Mouse (Mus musculus) liver, embryonic 13.5 days (tissue): ENCODE data around the gene Fkbp15. TPM values are rescaled to one million over a fixed set of nuclear protein-coding genes. Genes with fewer than 3 reads are reported as not detected.

Experiments used
- ATAC-seq: fragments of 200-750 bp; cut with Nextera tagmentation; 2 replicates; pipeline ENCODE4 v1.8.0; 2017; ENCODE audit warnings: low read depth, mild to moderate bottlenecking, moderate number of reproducible peaks, moderate library complexity
- DNase-seq: peaks from one replicate; pipeline ENCODE4 v3.0.0; 2022
- H3K27ac ChIP-seq: fragments of 300-500 bp; sonication (generic); 2 replicates; pipeline ENCODE4 v1.5.1; 2015; ENCODE audit warnings: moderate library complexity, mild to moderate bottlenecking, inconsistent platforms
- H3K27me3 ChIP-seq: fragments of 300-500 bp; sonication (generic); 2 replicates; pipeline ENCODE4 v1.6.1; 2015; ENCODE audit warnings: mild to moderate bottlenecking, inconsistent platforms
- H3K36me3 ChIP-seq: fragments of 300-500 bp; sonication (generic); 2 replicates; pipeline ENCODE4 v1.6.1; 2015; ENCODE audit warnings: mild to moderate bottlenecking, inconsistent platforms
- H3K4me1 ChIP-seq: fragments of 300-500 bp; sonication (generic); replicated peaks from 2 replicates; pipeline ENCODE4 v1.6.1; 2015; ENCODE audit warnings: inconsistent platforms
- H3K4me2 ChIP-seq: fragments of 300-500 bp; sonication (generic); 2 replicates; pipeline ENCODE4 v1.6.1; 2015; ENCODE audit warnings: inconsistent platforms, mild to moderate bottlenecking, moderate library complexity
- H3K4me3 ChIP-seq: fragments of 300-500 bp; sonication (generic); replicated peaks from 2 replicates; pipeline ENCODE4 v1.5.1; 2015; ENCODE audit warnings: mild to moderate bottlenecking, inconsistent platforms
- H3K9ac ChIP-seq: fragments of 300-500 bp; sonication (generic); 2 replicates; pipeline ENCODE4 v1.6.1; 2015; ENCODE audit warnings: mild to moderate bottlenecking, inconsistent platforms
- H3K9me3 ChIP-seq: fragments of 300-500 bp; sonication (generic); replicated peaks from 2 replicates; pipeline ENCODE4 v1.6.1; 2016; ENCODE audit warnings: inconsistent platforms
- WGBS: fragments of 180-500 bp; shearing (Covaris S2); methylation state at CpG from one replicate; pipeline ENCODE4 v1.1.7; 2015; ENCODE audit not compliant: insufficient replicate concordance; 5-methylcytosine and 5-hydroxymethylcytosine counted together
- polyA plus RNA-seq: library from polyadenylated mRNA; unstranded; fragments of >200 nt; fragmentation: Nextera tagmentation; extraction: Ambion mirVana; gene quantifications from 2 replicates; pipeline ENCODE4 v1.2.1, GENCODE M21; 2015

Fkbp15 gene
- polyA plus RNA-seq, 1 experiment from 2014 or later, result 15.5 TPM

- H3K27ac ChIP-seq, result peak overlapping the region; percentile 65
- peak; percentile 60 for ATAC-seq
Measured at GRCm38 (mm10) chr4:62348329-62348705, 12.0 kb downstream of the Fkbp15 start.

GRCm38 (mm10) chr4:62347605-62348328 is 12.6 kb downstream of the Fkbp15 start:
- Histone ChIP-seq H3K27me3 (no peaks in the 10 kb centered on the region), H3K4me2 (no peak overlapping the region), H3K9me3 (no peaks in the 10 kb centered on the region), H3K9ac (no peak overlapping the region), H3K27ac (peak overlapping the region; percentile 2; the same call in 1 of the 2 replicates), H3K4me1 (peaks cover 14% of the 10 kb centered on the region), H3K36me3 (peaks cover 66% of the 10 kb centered on the region), H3K4me3 (no peak overlapping the region)
- ATAC-seq (peak; percentile 46), DNase-seq (no peak)
- WGBS, result 59% methylated on average over 9 of the region's 9 CpGs

More at GRCm38 (mm10) chr4:62348329-62348705, 12.0 kb downstream of the Fkbp15 start:
- Histone ChIP-seq H3K4me3 (no peak overlapping the region), H3K4me2 (no peak overlapping the region), H3K9me3 (no peaks in the 10 kb centered on the region), H3K4me1 (peaks cover 14% of the 10 kb centered on the region), H3K9ac (no peak overlapping the region), H3K36me3 (peaks cover 63% of the 10 kb centered on the region), H3K27me3 (no peaks in the 10 kb centered on the region)
- DNase-seq, result no peak
- 51% methylated on average over 2 of the region's 2 CpGs for WGBS

DNA sequence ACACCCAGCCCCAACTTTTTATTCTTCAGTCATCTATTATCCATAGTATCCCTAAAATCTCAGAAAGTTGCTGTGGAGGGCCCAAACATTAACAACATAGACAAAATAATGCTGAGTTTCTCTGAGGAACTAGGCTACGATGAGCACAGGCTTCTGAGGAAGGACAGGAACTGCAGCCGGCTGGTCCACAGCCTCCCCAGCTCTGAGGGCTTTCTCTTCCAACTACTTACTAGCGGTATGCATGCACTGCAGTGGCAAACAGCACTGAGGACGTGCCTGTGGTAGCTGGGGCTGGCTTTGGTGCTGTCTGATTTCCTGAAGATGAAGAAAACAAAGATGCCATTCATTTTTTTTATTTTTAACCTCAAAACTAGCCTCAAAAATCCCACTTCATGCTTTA is 14.5 kb downstream of the Fkbp15 start:
- peaks cover 53% of the 10 kb centered on the region for H3K36me3 ChIP-seq
- H3K4me1 ChIP-seq, result peaks cover 14% of the 10 kb centered on the region
- H3K4me3 ChIP-seq, result no peak overlapping the region
- H3K9ac ChIP-seq, result no peak overlapping the region
- ATAC-seq, result no peak
- no peak for DNase-seq
- H3K27me3 ChIP-seq, result no peaks in the 10 kb centered on the region
- 75% methylated on average over 4 of the region's 4 CpGs for WGBS
- no peak overlapping the region for H3K27ac ChIP-seq
- H3K9me3 ChIP-seq, result no peaks in the 10 kb centered on the region
- no peak overlapping the region for H3K4me2 ChIP-seq

DNA sequence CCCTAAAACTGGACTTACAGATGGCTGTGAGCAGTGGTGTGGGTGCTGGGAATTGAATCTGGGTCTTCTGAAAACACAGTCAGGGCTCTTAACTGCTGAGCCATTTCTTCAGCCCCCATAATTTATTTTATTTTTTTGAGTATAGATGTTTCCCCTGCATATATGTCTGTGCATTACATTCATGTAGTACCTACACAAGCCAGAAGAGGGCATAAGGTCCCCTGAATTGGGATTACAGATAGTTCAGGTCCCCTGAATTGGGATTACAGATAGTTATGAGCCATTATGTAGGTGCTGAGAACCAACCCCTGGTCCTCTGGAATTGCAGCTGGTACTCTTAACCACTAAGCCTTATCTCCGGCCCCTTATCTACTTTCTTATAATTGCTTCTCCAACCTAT is 16.3 kb downstream of the Fkbp15 start:
- Histone ChIP-seq H3K9ac (no peak overlapping the region), H3K9me3 (no peaks in the 10 kb centered on the region), H3K36me3 (peaks cover 59% of the 10 kb centered on the region), H3K4me1 (peaks cover 10% of the 10 kb centered on the region), H3K27ac (no peak overlapping the region), H3K4me2 (no peak overlapping the region), H3K4me3 (no peak overlapping the region), H3K27me3 (no peaks in the 10 kb centered on the region)
- no peak for ATAC-seq
- 72% methylated on average over 1 of the region's 1 CpGs for WGBS
- DNase-seq, result no peak

DNA sequence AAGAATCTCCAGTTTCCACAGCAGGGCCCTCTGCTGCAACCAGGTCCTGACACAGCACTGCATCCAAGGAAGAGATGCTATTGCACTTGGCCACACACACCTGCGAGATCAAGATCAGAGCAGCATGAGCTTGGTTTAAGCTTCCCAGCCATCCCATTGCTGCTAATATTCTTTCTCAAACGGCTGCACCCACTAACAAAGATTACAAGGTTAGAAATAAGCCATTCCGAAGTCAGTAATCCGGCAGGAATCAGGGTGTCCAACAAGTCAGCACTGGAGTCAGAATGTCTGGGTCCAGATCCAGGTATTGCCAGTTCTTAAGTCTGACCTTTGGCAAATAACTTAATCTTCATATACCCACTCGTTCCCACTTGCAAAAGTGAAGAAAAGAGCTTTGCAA is 21.8 kb downstream of the Fkbp15 start:
- Histone ChIP-seq H3K9me3 (no peaks in the 10 kb centered on the region), H3K36me3 (peaks cover 75% of the 10 kb centered on the region), H3K27me3 (no peaks in the 10 kb centered on the region), H3K4me1 (no peaks in the 10 kb centered on the region), H3K9ac (no peak overlapping the region), H3K4me2 (no peak overlapping the region), H3K27ac (no peak overlapping the region), H3K4me3 (no peak overlapping the region)
- DNase-seq (no peak), ATAC-seq (no peak)
- 83% methylated on average over 5 of the region's 5 CpGs for WGBS

DNA sequence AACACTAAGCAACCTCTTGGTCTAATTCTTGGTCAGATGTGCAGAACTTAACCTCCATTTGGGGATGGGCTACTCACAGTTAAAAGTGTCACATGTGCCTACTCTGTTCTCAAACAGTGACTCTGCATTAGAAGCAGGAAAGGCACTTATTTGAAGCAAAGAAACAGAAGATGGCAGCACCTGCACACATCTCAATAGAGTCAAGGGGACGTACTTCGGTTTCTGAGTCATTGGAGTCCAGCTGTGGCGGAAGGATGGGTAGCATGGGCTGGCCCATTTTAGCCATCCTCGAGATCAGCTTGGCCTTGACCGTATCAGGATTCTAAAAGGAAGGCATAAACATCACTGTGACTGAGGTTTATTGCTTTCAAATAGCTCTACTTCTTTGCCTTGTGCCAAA is 28.4 kb downstream of the Fkbp15 start:
- H3K27ac ChIP-seq, result no peak overlapping the region
- H3K36me3 ChIP-seq, result peaks cover 82% of the 10 kb centered on the region
- H3K9me3 ChIP-seq, result no peaks in the 10 kb centered on the region
- peaks cover 16% of the 10 kb centered on the region for H3K4me1 ChIP-seq
- no peaks in the 10 kb centered on the region for H3K27me3 ChIP-seq
- H3K9ac ChIP-seq, result no peak overlapping the region
- no peak overlapping the region for H3K4me2 ChIP-seq
- no peak for DNase-seq
- no peak overlapping the region for H3K4me3 ChIP-seq
- ATAC-seq, result no peak
- 78% methylated on average over 5 of the region's 5 CpGs for WGBS

GRCm38 (mm10) chr4:62328941-62329660 is 31.2 kb downstream of the Fkbp15 start:
- Histone ChIP-seq H3K27ac (peak overlapping the region; percentile 6), H3K9ac (no peak overlapping the region), H3K27me3 (no peaks in the 10 kb centered on the region), H3K4me3 (no peak overlapping the region), H3K36me3 (peaks cover 77% of the 10 kb centered on the region), H3K4me2 (no peak overlapping the region), H3K4me1 (peaks cover 16% of the 10 kb centered on the region), H3K9me3 (no peaks in the 10 kb centered on the region)
- ATAC-seq (peak; percentile 47), DNase-seq (no peak)
- 22% methylated on average over 6 of the region's 6 CpGs for WGBS

- Histone ChIP-seq H3K4me2 (no peak overlapping the region), H3K27me3 (no peaks in the 10 kb centered on the region), H3K9me3 (no peaks in the 10 kb centered on the region), H3K4me3 (no peak overlapping the region), H3K9ac (no peak overlapping the region), H3K4me1 (peaks cover 16% of the 10 kb centered on the region), H3K27ac (no peak overlapping the region), H3K36me3 (peaks cover 81% of the 10 kb centered on the region)
- DNase-seq (no peak), ATAC-seq (no peak)
Measured at GRCm38 (mm10) chr4:62326111-62326510, 34.2 kb downstream of the Fkbp15 start.

DNA sequence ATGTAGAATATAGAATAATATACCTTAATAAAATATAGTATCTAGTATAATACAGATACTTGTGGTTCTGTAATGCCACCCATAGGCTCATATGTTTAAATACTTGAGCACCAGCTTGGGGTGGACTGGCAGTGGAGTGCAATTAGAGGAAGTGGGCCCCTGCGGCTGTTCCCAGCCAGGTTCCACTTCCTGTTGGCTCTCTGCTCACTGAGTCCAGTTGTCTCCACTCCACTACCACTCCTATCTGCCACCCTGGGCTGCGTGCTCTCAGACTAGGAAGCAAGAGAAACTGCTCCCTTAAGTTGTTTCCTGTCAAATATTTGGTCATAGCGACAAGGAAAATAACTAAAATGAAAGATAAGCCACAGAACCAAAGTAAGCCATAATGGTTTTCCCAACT is 37.7 kb downstream of the Fkbp15 start:
- H3K27me3 ChIP-seq, result no peaks in the 10 kb centered on the region
- DNase-seq, result no peak
- ATAC-seq, result no peak
- H3K27ac ChIP-seq, result no peak overlapping the region
- no peak overlapping the region for H3K9ac ChIP-seq
- H3K4me3 ChIP-seq, result no peak overlapping the region
- no peaks in the 10 kb centered on the region for H3K9me3 ChIP-seq
- WGBS, result 51% methylated on average over 3 of the region's 3 CpGs
- H3K4me2 ChIP-seq, result no peak overlapping the region
- H3K36me3 ChIP-seq, result peaks cover 88% of the 10 kb centered on the region
- H3K4me1 ChIP-seq, result no peaks in the 10 kb centered on the region

DNA sequence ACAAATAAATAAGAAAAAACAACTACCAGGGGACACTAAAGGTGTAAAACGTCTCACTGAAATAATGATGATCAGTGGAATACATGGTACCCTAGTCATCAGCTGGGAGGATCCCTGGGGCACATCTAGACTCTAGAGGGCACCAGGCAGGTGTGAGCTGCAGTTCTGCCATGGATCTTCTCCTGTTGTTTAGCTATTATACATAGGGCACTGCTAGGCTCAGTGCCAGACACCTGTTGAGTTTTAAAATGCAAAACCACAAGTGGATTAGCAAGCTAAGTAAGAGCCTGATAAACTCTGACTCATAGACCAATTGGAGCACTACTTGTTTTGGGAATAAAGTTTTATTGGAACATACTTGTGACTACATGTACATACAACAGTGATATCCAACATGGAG is 42.1 kb downstream of the Fkbp15 start:
- Histone ChIP-seq H3K4me3 (no peak overlapping the region), H3K36me3 (peaks cover 77% of the 10 kb centered on the region), H3K9me3 (no peaks in the 10 kb centered on the region), H3K9ac (no peak overlapping the region), H3K27ac (no peak overlapping the region), H3K4me2 (no peak overlapping the region), H3K4me1 (no peaks in the 10 kb centered on the region), H3K27me3 (no peaks in the 10 kb centered on the region)
- DNase-seq (no peak), ATAC-seq (no peak)
- WGBS, result 52% methylated on average over 1 of the region's 1 CpGs

GRCm38 (mm10) chr4:62316456-62316855 is 43.9 kb downstream of the Fkbp15 start:
- 68% methylated on average over 2 of the region's 2 CpGs for WGBS

GRCm38 (mm10) chr4:62314516-62314915 is 45.8 kb downstream of the Fkbp15 start:
- Histone ChIP-seq H3K9me3 (no peaks in the 10 kb centered on the region), H3K27me3 (no peaks in the 10 kb centered on the region), H3K36me3 (peaks cover 65% of the 10 kb centered on the region), H3K9ac (no peak overlapping the region), H3K4me2 (no peak overlapping the region), H3K27ac (no peak overlapping the region; the same call in 1 of the 2 replicates), H3K4me1 (no peaks in the 10 kb centered on the region), H3K4me3 (no peak overlapping the region)
- DNase-seq (no peak), ATAC-seq (no peak)
- WGBS, result 80% methylated on average over 3 of the region's 3 CpGs

More at GRCm38 (mm10) chr4:62316456-62316855, 43.9 kb downstream of the Fkbp15 start:
- Histone ChIP-seq H3K4me2 (no peak overlapping the region), H3K4me3 (no peak overlapping the region), H3K36me3 (peaks cover 75% of the 10 kb centered on the region), H3K9ac (no peak overlapping the region), H3K27ac (no peak overlapping the region), H3K4me1 (no peaks in the 10 kb centered on the region), H3K9me3 (no peaks in the 10 kb centered on the region), H3K27me3 (no peaks in the 10 kb centered on the region)
- no peak for ATAC-seq
- no peak for DNase-seq
